Mouse (Mus musculus): ENCODE measurements around the gene Baz2b. TPM values are rescaled to one million over a fixed set of nuclear protein-coding genes. Genes with fewer than 3 reads are reported as not detected.

Baz2b gene
- polyA plus RNA-seq, 1 experiment from 2014 or later: 34.0 TPM

- H3K4me3 ChIP-seq (ENCODE audit: low read depth, low read length): no peak overlapping the region
- no peaks in the 10 kb centered on the region; the same call in 1 of the 2 replicates for H3K4me1 ChIP-seq (replicated peaks; ENCODE audit: control insufficient read depth, insufficient read depth)
- 66% methylated on average over 12 of the region's 12 CpGs for WGBS
- peaks cover 2% of the 10 kb centered on the region; the same call in 1 of the 2 replicates for H3K36me3 ChIP-seq (ENCODE audit: control insufficient read depth, insufficient read depth, low read length)
- ATAC-seq (ENCODE audit: low FRiP score, low TSS enrichment): no peak
- no peaks in the 10 kb centered on the region for H3K27me3 ChIP-seq (ENCODE audit: control insufficient read depth, insufficient read depth, low read length)
- H3K9ac ChIP-seq (ENCODE audit: low read length): no peak overlapping the region
- DNase-seq (ENCODE audit: low spot score): no peak
- no peaks in the 10 kb centered on the region for H3K9me3 ChIP-seq (ENCODE audit: control insufficient read depth, low read length)
- no peak overlapping the region for H3K4me2 ChIP-seq (replicated peaks; ENCODE audit: low read depth)
- H3K27ac ChIP-seq (replicated peaks): no peak overlapping the region
- TF ChIP-seq CTCF (IDR thresholded peaks at IDR 0.05; ENCODE audit: low read depth) (no peak), EP300 (optimal IDR thresholded peaks at IDR 0.05) (no peak)
These were observed 93.6 kb downstream of the Baz2b start for GRCm38 (mm10) chr2:60115891-60116554.

- 71% methylated on average over 4 of the region's 4 CpGs for WGBS
- no peak for ATAC-seq (ENCODE audit: low FRiP score, low TSS enrichment)
These were observed 94.7 kb downstream of the Baz2b start for GRCm38 (mm10) chr2:60114901-60115300.

DNA sequence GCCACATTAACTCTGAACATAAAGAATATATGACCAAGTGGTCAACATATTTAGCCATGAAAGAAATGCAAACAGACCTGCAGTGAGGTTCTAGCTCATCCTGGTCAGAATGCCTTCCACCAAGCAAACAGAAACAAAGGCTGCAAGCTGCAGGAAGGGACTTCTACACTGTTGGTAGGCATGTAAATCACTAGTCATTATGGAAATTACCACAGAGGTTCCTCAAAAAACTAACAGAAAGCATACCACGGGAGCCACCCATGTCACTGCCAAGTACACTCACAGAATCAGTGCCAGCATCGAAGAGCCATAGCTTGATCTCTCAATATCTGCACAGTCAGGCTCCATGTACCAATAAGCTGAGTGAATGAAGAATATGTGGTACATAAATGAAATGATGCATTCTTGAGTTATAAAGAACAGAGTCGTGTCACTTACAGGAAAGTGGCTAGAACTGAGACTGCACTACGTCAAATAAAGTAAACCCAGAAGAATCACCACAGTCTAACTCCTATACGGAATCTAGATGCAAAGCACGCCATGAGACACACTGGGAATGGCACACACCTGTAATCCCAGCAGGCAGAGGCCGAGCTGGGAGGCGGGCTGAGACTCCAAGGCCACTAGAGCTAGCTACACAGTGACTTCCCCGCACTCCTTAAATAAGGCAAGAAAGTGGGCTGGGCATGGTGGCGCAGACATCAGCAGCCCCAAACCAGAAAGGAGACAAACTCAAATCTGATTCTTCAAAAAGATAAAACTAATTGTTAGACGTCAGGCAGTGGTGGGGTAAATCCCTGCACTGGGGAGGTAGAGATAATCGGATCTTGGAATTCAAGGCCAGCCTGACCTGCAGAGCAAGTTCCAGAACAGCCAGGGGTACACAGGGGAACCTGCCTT is 95.7 kb downstream of the Baz2b start:
- H3K4me3 ChIP-seq (ENCODE audit: low read depth, low read length): no peak overlapping the region
- no peaks in the 10 kb centered on the region for H3K27me3 ChIP-seq (ENCODE audit: control insufficient read depth, insufficient read depth, low read length)
- ATAC-seq (ENCODE audit: low FRiP score, low TSS enrichment) (no peak), DNase-seq (ENCODE audit: low spot score) (no peak)
- no peaks in the 10 kb centered on the region; the same call in 1 of the 2 replicates for H3K4me1 ChIP-seq (replicated peaks; ENCODE audit: control insufficient read depth, insufficient read depth)
- H3K9me3 ChIP-seq (ENCODE audit: control insufficient read depth, low read length): no peaks in the 10 kb centered on the region
- H3K4me2 ChIP-seq (replicated peaks; ENCODE audit: low read depth): no peak overlapping the region
- no peak overlapping the region for H3K27ac ChIP-seq (replicated peaks)
- TF ChIP-seq EP300 (optimal IDR thresholded peaks at IDR 0.05): no peak
- no peak for TF ChIP-seq CTCF (IDR thresholded peaks at IDR 0.05; ENCODE audit: low read depth)
- peaks cover 4% of the 10 kb centered on the region; the same call in 1 of the 2 replicates for H3K36me3 ChIP-seq (ENCODE audit: control insufficient read depth, insufficient read depth, low read length)
- 71% methylated on average over 12 of the region's 12 CpGs for WGBS
- no peak overlapping the region for H3K9ac ChIP-seq (ENCODE audit: low read length)

More at GRCm38 (mm10) chr2:60114901-60115300, 94.7 kb downstream of the Baz2b start:
- Histone ChIP-seq H3K27ac (replicated peaks) (no peak overlapping the region), H3K4me2 (replicated peaks; ENCODE audit: low read depth) (no peak overlapping the region), H3K9me3 (ENCODE audit: control insufficient read depth, low read length) (no peaks in the 10 kb centered on the region), H3K36me3 (ENCODE audit: control insufficient read depth, insufficient read depth, low read length) (peaks cover 4% of the 10 kb centered on the region; the same call in 1 of the 2 replicates), H3K4me3 (ENCODE audit: low read depth, low read length) (no peak overlapping the region), H3K9ac (ENCODE audit: low read length) (no peak overlapping the region), H3K27me3 (ENCODE audit: control insufficient read depth, insufficient read depth, low read length) (no peaks in the 10 kb centered on the region), H3K4me1 (replicated peaks; ENCODE audit: control insufficient read depth, insufficient read depth) (no peaks in the 10 kb centered on the region; the same call in 1 of the 2 replicates)
- TF ChIP-seq EP300 (optimal IDR thresholded peaks at IDR 0.05) (no peak), CTCF (IDR thresholded peaks at IDR 0.05; ENCODE audit: low read depth) (no peak)
- no peak for DNase-seq (ENCODE audit: low spot score)

DNA sequence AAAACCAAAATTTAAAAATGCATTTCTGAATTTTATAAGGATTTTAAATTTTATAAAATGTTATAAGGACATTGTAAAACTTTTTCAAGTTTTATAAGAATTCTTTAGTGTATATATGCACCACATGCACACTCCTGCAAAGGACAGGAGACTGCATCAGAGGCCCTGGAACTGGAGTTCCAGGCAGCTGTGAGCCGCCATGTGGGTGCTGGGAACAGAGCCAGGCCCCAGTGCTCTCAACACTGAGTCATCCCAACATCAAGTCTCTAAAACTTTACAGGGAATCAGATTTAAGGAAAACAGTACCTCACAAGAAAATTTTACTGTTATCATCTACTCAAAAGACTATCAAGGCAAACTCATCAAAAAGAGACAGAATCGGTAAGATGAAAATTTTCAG is 97.5 kb downstream of the Baz2b start:
- H3K27ac ChIP-seq (replicated peaks): no peak overlapping the region
- 75% methylated on average over 2 of the region's 2 CpGs for WGBS
- no peak for DNase-seq (ENCODE audit: low spot score)
- no peak overlapping the region for H3K4me3 ChIP-seq (ENCODE audit: low read depth, low read length)
- no peak overlapping the region for H3K9ac ChIP-seq (ENCODE audit: low read length)
- no peaks in the 10 kb centered on the region for H3K27me3 ChIP-seq (ENCODE audit: control insufficient read depth, insufficient read depth, low read length)
- no peaks in the 10 kb centered on the region for H3K9me3 ChIP-seq (ENCODE audit: control insufficient read depth, low read length)
- peaks cover 4% of the 10 kb centered on the region; the same call in 1 of the 2 replicates for H3K36me3 ChIP-seq (ENCODE audit: control insufficient read depth, insufficient read depth, low read length)
- H3K4me2 ChIP-seq (replicated peaks; ENCODE audit: low read depth): no peak overlapping the region
- no peaks in the 10 kb centered on the region for H3K4me1 ChIP-seq (replicated peaks; ENCODE audit: control insufficient read depth, insufficient read depth)
- no peak for TF ChIP-seq EP300 (optimal IDR thresholded peaks at IDR 0.05)
- TF ChIP-seq CTCF (IDR thresholded peaks at IDR 0.05; ENCODE audit: low read depth): no peak
- ATAC-seq (ENCODE audit: low FRiP score, low TSS enrichment): no peak

DNA sequence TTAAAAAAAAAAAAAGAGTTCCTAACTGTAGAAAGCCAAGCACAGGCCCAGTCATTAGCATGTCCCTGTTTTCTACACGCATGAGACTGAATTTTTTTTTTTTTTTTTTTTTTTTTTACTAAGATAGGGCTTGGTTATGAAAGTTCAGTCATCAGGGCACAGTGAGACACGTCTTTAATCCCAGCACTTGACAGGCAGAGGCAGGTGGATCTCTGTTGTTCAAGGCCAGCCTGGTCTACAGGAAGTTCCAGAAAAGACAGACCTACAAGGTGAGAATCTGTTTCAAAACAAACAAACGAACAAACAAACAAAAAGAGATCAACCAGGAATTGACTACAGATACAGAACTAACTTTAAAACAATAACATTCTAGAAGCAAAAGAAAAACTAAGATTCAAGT is 100.6 kb downstream of the Baz2b start:
- ATAC-seq (ENCODE audit: low FRiP score, low TSS enrichment): no peak
- no peaks in the 10 kb centered on the region for H3K27me3 ChIP-seq (ENCODE audit: control insufficient read depth, insufficient read depth, low read length)
- TF ChIP-seq EP300 (optimal IDR thresholded peaks at IDR 0.05) (no peak), CTCF (IDR thresholded peaks at IDR 0.05; ENCODE audit: low read depth) (no peak)
- H3K9ac ChIP-seq (ENCODE audit: low read length): no peak overlapping the region
- H3K9me3 ChIP-seq (ENCODE audit: control insufficient read depth, low read length): no peaks in the 10 kb centered on the region
- no peak for DNase-seq (ENCODE audit: low spot score)
- H3K4me2 ChIP-seq (replicated peaks; ENCODE audit: low read depth): no peak overlapping the region
- 0 out of 2 replicates have a peak, but pooled peaks cover 2% of the 10 kb centered on the region for H3K36me3 ChIP-seq (ENCODE audit: control insufficient read depth, insufficient read depth, low read length)
- no peak overlapping the region for H3K27ac ChIP-seq (replicated peaks)
- no peaks in the 10 kb centered on the region for H3K4me1 ChIP-seq (replicated peaks; ENCODE audit: control insufficient read depth, insufficient read depth)
- no peak overlapping the region for H3K4me3 ChIP-seq (ENCODE audit: low read depth, low read length)
- WGBS: 76% methylated on average over 3 of the region's 3 CpGs
